Mouse (Mus musculus) heart, embryonic 14.5 days (tissue): ENCODE data around the gene Zc3h10. TPM values are rescaled to one million over a fixed set of nuclear protein-coding genes. Genes with fewer than 3 reads are reported as not detected.

Experiments used
- ATAC-seq: fragments of 200-750 bp; cut with Nextera tagmentation; 2 replicates; pipeline ENCODE4 v1.8.0; 2017; ENCODE audit warnings: low read depth, moderate TSS enrichment; ENCODE audit not compliant: insufficient number of reproducible peaks, insufficient read depth, low FRiP score
- H3K27ac ChIP-seq, 2 experiments: fragments of 200-500 bp in 1 of 2; fragments of 300-500 bp in 1 of 2; sonication (generic) in 1 of 2; replicated peaks in 1 of 2; 2 replicates each; pipeline ENCODE4 v1.5.1; 2012 to 2014; ENCODE audit warnings: low read depth in 2 of 2, low read length in 2 of 2, control low read depth in 1 of 2, mild to moderate bottlenecking in 1 of 2, mixed read lengths in 1 of 2; ENCODE audit not compliant: control insufficient read depth in 1 of 2, insufficient read depth in 1 of 2
- H3K27me3 ChIP-seq: fragments of 300-500 bp; sonication (generic); 2 replicates; pipeline ENCODE4 v1.6.1; 2014; ENCODE audit warnings: mild to moderate bottlenecking, low read length, control low read depth; ENCODE audit not compliant: control insufficient read depth, insufficient read depth
- H3K36me3 ChIP-seq: fragments of 300-500 bp; sonication (generic); 2 replicates; pipeline ENCODE4 v1.6.1; 2014; ENCODE audit warnings: mild to moderate bottlenecking, control low read depth, low read length, mixed read lengths; ENCODE audit not compliant: control insufficient read depth, insufficient read depth
- H3K4me1 ChIP-seq, 2 experiments: fragments of 200-500 bp in 1 of 2; fragments of 300-500 bp in 1 of 2; sonication (generic) in 1 of 2; 2 replicates each; pipeline ENCODE4 v1.6.1; 2012 to 2014; ENCODE audit warnings: low read length in 2 of 2, control low read depth in 1 of 2, mixed read lengths in 1 of 2; ENCODE audit not compliant: control insufficient read depth in 2 of 2, insufficient read depth in 2 of 2
- H3K4me2 ChIP-seq: fragments of 300-500 bp; sonication (generic); 2 replicates; pipeline ENCODE4 v1.6.1; 2014; ENCODE audit warnings: mild to moderate bottlenecking, low read length
- H3K4me3 ChIP-seq, 2 experiments: fragments of 200-500 bp in 1 of 2; fragments of 300-500 bp in 1 of 2; sonication (generic) in 1 of 2; 2 replicates each; pipeline ENCODE4 v1.5.1; 2012 to 2014; ENCODE audit warnings: low read length in 2 of 2, mild to moderate bottlenecking in 2 of 2, control low read depth in 1 of 2, low read depth in 1 of 2, moderate library complexity in 1 of 2; ENCODE audit not compliant: control insufficient read depth in 1 of 2, insufficient read depth in 1 of 2
- H3K9ac ChIP-seq: fragments of 300-500 bp; sonication (generic); 2 replicates; pipeline ENCODE4 v1.6.1; 2014; ENCODE audit warnings: mild to moderate bottlenecking, low read length
- H3K9me3 ChIP-seq: fragments of 300-500 bp; sonication (generic); 2 replicates; pipeline ENCODE4 v1.6.1; 2016; ENCODE audit warnings: low read length, control low read depth; ENCODE audit not compliant: control insufficient read depth
- WGBS: fragments of 180-500 bp; shearing (Covaris S2); extraction: QIAGEN DNeasy Blood & Tissue Kit; methylation state at CpG from one replicate; pipeline ENCODE4 v1.1.7; 2014; 5-methylcytosine and 5-hydroxymethylcytosine counted together
- polyA plus RNA-seq: library from polyadenylated mRNA; unstranded; fragments of >200 nt; fragmentation: Nextera tagmentation; extraction: Ambion mirVana; gene quantifications from 2 replicates; pipeline ENCODE4 v1.2.1, GENCODE M21; 2014

Zc3h10 gene
- polyA plus RNA-seq, 1 experiment from 2014 or later = 8.2 TPM

GRCm38 (mm10) chr10:128518833-128519232 lies 28.7 kb downstream of the Zc3h10 start:
- Histone ChIP-seq H3K36me3 (peaks cover 77% of the 10 kb centered on the region), H3K9me3 (no peaks in the 10 kb centered on the region), H3K4me1 (no peaks in the 10 kb centered on the region), H3K27me3 (no peaks in the 10 kb centered on the region), H3K9ac (no peak overlapping the region), H3K4me2 (no peak overlapping the region), H3K27ac (no peak overlapping the region), H3K4me3 (no peak overlapping the region)
- 75% methylated on average over 7 of the region's 7 CpGs for WGBS
- ATAC-seq = no peak

- peaks cover 91% of the 10 kb centered on the region for H3K36me3 ChIP-seq
- no peak for ATAC-seq
Observed at GRCm38 (mm10) chr10:128516677-128517076, 30.9 kb downstream of the Zc3h10 start.

GRCm38 (mm10) chr10:128516029-128516428 lies 31.5 kb downstream of the Zc3h10 start:
- whole genome bisulfite sequencing = 40% methylated on average over 20 of the region's 20 CpGs
- H3K4me3 ChIP-seq = no peak overlapping the region
- H3K27ac ChIP-seq = no peak overlapping the region
- H3K4me2 ChIP-seq = no peak overlapping the region
- no peak overlapping the region for H3K9ac ChIP-seq
- no peaks in the 10 kb centered on the region for H3K4me1 ChIP-seq
- H3K9me3 ChIP-seq = no peaks in the 10 kb centered on the region
- peaks cover 90% of the 10 kb centered on the region for H3K36me3 ChIP-seq
- no peaks in the 10 kb centered on the region for H3K27me3 ChIP-seq
- 0 out of 2 replicates have a peak, but pooled peaks have one; percentile 47 for ATAC-seq

More at GRCm38 (mm10) chr10:128516677-128517076, 30.9 kb downstream of the Zc3h10 start:
- H3K9me3 ChIP-seq = no peaks in the 10 kb centered on the region
- 37% methylated on average over 6 of the region's 6 CpGs for WGBS
- H3K9ac ChIP-seq = no peak overlapping the region
- H3K4me2 ChIP-seq = no peak overlapping the region
- H3K4me1 ChIP-seq = no peaks in the 10 kb centered on the region
- no peak overlapping the region for H3K4me3 ChIP-seq
- H3K27me3 ChIP-seq = no peaks in the 10 kb centered on the region
- no peak overlapping the region for H3K27ac ChIP-seq

GRCm38 (mm10) chr10:128515044-128515443 lies 32.5 kb downstream of the Zc3h10 start:
- H3K9me3 ChIP-seq = no peaks in the 10 kb centered on the region
- no peak overlapping the region for H3K9ac ChIP-seq
- H3K4me3 ChIP-seq = no peak overlapping the region
- peaks cover 89% of the 10 kb centered on the region for H3K36me3 ChIP-seq
- H3K27me3 ChIP-seq = no peaks in the 10 kb centered on the region
- H3K4me2 ChIP-seq = no peak overlapping the region
- no peak for ATAC-seq
- no peak overlapping the region for H3K27ac ChIP-seq
- WGBS = 76% methylated on average over 4 of the region's 4 CpGs
- no peaks in the 10 kb centered on the region for H3K4me1 ChIP-seq

DNA sequence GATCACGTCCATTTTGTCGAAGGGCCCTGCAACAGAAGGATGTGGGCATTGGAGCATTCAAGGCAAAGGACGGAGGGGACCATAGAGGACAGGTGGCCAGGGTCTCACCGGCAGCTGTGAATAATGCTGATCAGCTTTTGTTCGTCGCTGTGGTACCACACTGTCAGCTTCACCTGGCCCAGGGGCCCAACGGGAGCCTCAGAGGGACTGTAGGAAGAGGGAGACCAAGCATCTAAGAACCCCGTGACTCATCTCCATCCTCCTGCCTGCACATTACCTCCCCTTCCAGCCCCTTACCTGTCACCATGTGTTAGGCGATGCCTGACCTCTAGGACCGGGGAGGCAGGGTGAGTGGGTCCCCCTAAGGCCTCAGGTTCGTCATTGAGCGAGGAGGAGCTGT lies 35.8 kb downstream of the Zc3h10 start:
- no peak overlapping the region for H3K4me2 ChIP-seq
- H3K27me3 ChIP-seq = no peaks in the 10 kb centered on the region
- H3K36me3 ChIP-seq = peaks cover 72% of the 10 kb centered on the region
- no peak overlapping the region for H3K4me3 ChIP-seq
- no peak for ATAC-seq
- H3K27ac ChIP-seq = no peak overlapping the region
- 82% methylated on average over 12 of the region's 12 CpGs for WGBS
- no peaks in the 10 kb centered on the region for H3K9me3 ChIP-seq
- H3K9ac ChIP-seq = no peak overlapping the region
- no peaks in the 10 kb centered on the region for H3K4me1 ChIP-seq

DNA sequence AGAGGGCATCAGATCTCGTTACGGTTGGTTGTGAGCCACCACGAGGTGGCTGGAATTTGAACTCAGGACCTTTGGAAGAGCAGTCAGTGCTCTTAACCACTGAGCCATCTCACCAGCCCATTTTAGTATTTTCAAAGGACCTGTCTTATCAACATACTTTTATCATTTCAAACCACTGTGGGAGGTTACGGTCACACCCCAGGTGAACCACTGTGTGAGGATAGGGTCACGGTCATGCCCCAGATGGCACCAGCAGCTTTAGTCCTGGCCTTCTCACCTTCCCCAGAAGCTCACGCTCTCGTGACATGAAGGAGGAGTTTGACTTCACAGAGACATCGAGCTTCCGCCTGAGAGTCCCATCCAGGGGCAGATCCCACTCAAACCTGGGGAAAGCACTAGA lies 36.4 kb downstream of the Zc3h10 start:
- Histone ChIP-seq H3K36me3 (peaks cover 66% of the 10 kb centered on the region), H3K4me1 (no peaks in the 10 kb centered on the region), H3K27ac (no peak overlapping the region), H3K4me2 (no peak overlapping the region), H3K9me3 (no peaks in the 10 kb centered on the region), H3K9ac (no peak overlapping the region), H3K27me3 (no peaks in the 10 kb centered on the region), H3K4me3 (no peak overlapping the region)
- 91% methylated on average over 9 of the region's 9 CpGs for WGBS
- no peak for ATAC-seq

DNA sequence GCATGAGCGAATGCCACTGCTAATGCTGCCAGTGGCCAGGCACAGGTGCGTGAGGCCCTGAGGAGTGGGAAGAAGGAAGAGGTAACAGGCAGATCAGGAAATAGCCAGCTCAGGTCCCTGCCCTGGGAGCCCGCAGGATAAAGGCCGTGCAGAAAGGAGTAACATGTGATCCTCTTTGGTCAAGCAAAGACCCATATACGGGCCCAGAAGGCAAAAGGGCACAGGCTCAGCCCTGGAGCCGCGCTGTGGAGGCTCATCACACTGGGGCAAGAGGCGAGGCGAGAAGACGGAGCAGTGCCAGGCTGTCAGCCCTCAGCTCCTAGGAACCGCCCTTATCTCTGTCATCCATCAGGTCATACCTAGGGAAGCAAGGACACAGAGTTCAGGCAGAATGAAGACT lies 37.3 kb downstream of the Zc3h10 start:
- WGBS = 83% methylated on average over 11 of the region's 11 CpGs
- H3K36me3 ChIP-seq = peaks cover 58% of the 10 kb centered on the region

DNA sequence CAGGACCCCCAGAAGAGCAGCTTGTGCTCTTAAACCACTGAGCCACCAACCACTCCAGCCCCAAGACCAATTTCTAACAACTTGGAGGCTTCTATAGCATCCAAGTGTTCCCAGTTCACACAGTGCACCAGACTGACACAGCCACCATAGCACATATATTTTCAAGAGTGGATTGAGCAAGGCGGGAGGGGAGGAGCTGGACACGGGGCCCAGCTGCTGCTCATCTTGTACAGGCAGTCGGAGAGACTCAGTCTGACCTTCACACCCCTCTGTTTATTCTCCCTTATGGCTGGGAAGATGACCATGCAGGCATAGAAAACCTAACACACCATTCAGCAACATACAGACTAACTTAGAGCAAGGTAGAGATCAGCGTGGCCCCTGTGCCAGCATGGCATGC lies 37.7 kb downstream of the Zc3h10 start:
- H3K4me2 ChIP-seq = no peak overlapping the region
- no peaks in the 10 kb centered on the region for H3K9me3 ChIP-seq
- 0 out of 4 replicates have a peak, but pooled peaks cover 0 to 1% of the 10 kb centered on the region in 2 experiments for H3K4me1 ChIP-seq
- H3K27me3 ChIP-seq = no peaks in the 10 kb centered on the region
- H3K9ac ChIP-seq = no peak overlapping the region
- ATAC-seq = no peak
- no peak overlapping the region for H3K27ac ChIP-seq
- H3K36me3 ChIP-seq = peaks cover 53% of the 10 kb centered on the region
- H3K4me3 ChIP-seq = no peak overlapping the region
- 77% methylated on average over 4 of the region's 4 CpGs for WGBS

More for the DNA sequence above, 37.3 kb downstream of the Zc3h10 start:
- Histone ChIP-seq H3K9ac (no peak overlapping the region), H3K9me3 (no peaks in the 10 kb centered on the region), H3K27ac (no peak overlapping the region), H3K27me3 (no peaks in the 10 kb centered on the region), H3K4me2 (no peak overlapping the region), H3K4me3 (no peak overlapping the region), H3K4me1 (no peaks in the 10 kb centered on the region)
- ATAC-seq = no peak
